Mouse (Mus musculus): Measurements from ENCODE around the gene Gldn. TPM values are rescaled to one million over a fixed set of nuclear protein-coding genes. Genes with fewer than 3 reads are reported as not detected.

The Gldn gene
- total RNA-seq (2021): under 1 TPM; 0.57 to 0.62 TPM

- DNase-seq (ENCODE audit: extremely low spot score in 1 of 2, low spot score in 2 of 2): peak in 1 of 2 experiments; percentile 32
- intact Hi-C loops (cut with DNase I): no loop called here
Observed at GRCm38 (mm10) chr9:54286331-54286987, at the start of gene Gldn. Gene Gldn, plus strand, starts transcription at chr9:54286486.

DNA sequence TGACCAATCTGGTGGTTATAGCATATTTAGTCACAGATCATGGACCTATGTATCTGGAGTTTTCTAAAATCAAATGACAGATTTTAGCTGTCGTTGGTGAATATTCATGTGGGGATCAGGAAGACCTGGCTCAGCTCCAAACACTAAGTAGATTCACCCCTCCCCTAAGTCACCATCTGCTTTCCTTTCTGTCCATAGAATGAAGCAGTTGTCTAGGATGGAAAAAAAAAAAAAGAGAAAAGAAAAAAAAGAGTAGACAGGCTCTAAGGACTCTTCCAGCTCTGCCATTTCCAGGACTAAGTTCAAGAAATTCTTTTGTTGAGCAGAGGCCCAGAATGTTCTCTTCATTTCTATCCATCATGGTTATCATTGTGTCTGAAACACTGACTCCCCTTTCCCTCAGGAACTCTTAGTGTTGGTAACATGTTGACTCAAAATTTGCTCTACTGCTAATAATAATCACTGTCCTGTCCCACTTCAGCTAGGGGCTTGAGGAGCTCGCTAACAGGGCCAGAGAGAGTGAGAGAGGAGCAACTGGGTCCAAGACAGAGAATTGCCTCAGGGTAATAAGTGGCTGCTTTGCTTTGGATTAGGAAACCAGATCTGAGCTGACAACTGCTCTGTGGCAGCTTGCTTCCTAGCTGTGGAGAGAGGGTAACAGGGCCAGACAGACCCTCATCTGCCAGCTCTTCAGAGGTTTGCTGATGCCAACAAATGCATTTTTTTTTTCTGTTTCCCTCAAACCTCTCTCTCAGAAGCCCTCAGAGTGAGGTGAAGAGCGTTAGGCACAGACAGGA lies 41.2 kb upstream of the Gldn start:
- intact Hi-C loops (cut with DNase I): no loop called here
- peak in 1 of 2 experiments; percentile 5 for DNase-seq (ENCODE audit: extremely low spot score in 1 of 2, low spot score in 2 of 2)

- intact Hi-C loops (cut with DNase I): no loop called here
- no peak for DNase-seq (ENCODE audit: extremely low spot score in 1 of 2, low spot score in 2 of 2)
Observed at GRCm38 (mm10) chr9:54264754-54265153, 21.5 kb upstream of the Gldn start.

DNA sequence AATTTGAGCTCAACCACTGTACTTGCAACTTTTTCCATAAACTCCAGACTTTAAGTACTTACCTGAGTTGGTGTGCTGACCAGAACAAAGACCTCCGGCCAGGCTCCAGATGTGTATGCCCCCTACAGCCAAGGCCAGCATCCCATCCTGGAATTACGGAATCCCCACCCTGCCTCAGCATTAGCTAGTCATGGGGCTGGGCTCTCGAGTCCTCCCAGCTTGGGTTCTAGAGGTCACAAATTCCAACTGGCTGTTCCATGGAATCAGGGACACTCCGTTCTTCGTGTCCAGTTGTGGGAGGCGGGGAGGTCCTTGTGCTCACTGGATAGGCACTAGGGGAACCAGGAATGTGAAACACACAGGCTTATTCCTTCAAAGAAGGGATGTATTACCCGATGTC lies 18.3 kb upstream of the Gldn start, which contains the start of gene Cyp19a1:
Gene Cyp19a1 (minus strand): TSS at position 101 of the 400 bp plus-strand sequence.
- intact Hi-C loops (cut with DNase I): no loop called here

GRCm38 (mm10) chr9:54269987-54270386 lies 16.3 kb upstream of the Gldn start:
- intact Hi-C loops (cut with DNase I): no loop called here
- DNase-seq (ENCODE audit: extremely low spot score in 1 of 2, low spot score in 2 of 2): no peak

More for the DNA sequence above, 18.3 kb upstream of the Gldn start, which contains the start of gene Cyp19a1:
- DNase-seq (ENCODE audit: extremely low spot score in 1 of 2, low spot score in 2 of 2): no peak

DNA sequence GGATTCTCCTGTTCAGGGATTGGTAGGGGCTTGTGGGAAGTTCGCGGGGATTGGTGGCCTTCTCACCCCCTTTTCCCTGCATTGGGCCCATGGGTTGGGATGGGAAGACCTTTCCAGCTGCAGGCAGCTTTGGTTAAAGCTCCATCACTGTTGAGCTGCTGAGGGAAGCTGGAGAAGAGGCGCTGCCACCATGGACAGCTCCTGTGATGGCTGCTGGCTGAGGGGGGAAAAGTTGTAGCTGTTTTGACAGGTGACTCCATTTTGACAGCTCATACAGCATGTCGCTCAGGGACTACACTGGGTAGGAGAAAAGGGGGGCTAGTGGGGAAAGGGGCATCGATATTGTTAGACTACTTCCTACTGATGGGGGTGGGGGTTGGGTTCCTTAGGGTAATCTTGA lies 15.4 kb upstream of the Gldn start:
- no peak for DNase-seq (ENCODE audit: extremely low spot score in 1 of 2, low spot score in 2 of 2)
- intact Hi-C loops (cut with DNase I): no loop called here

DNA sequence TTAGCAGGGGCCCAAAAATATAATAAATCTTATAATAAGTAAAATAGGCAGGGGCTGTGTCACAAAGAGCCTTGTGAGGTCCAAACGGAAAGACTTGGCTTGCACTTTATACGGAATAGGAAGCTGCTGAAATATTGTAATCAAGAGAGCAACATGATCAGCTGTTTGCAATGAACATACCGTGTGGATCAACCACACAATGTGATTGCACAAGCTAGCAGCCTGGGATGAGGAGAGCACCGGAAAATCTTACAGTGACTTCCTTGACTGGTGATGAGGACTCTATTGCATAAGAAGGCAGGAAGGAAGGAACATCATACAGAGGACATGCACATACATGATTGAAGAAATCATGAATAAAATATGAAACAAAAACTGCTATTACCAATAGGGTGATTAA lies 11.0 kb upstream of the Gldn start:
- intact Hi-C loops (cut with DNase I): no loop called here
- DNase-seq (ENCODE audit: extremely low spot score in 1 of 2, low spot score in 2 of 2): no peak

DNA sequence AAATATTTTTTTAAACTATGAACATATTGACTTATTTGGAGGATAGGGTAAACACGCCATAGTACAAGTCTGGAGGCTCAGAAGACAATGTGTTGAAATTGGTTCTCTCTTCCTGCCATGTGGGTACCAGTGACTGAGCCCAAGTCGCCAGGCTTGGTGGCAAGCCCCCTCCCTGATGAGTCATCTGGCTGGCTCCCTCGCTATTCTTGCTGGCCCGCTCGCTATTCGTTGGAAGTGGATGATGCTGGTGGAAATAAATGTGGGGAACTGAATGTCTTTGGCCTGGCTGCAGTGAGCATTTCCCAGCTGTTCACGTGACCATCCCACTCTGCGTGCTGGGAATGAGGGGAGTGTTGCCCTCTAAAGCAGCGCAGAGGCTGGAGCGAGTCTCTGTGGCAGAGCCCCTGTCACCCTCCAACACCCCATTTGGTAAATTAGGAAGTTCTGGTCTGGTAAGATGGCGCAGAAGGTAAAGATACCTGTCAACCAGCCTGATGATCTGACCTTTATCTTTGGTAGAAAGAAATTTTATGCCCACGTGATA lies 7.2 kb upstream of the Gldn start:
- intact Hi-C loops (cut with DNase I): no loop called here
- DNase-seq (ENCODE audit: extremely low spot score in 1 of 2, low spot score in 2 of 2): no peak

DNA sequence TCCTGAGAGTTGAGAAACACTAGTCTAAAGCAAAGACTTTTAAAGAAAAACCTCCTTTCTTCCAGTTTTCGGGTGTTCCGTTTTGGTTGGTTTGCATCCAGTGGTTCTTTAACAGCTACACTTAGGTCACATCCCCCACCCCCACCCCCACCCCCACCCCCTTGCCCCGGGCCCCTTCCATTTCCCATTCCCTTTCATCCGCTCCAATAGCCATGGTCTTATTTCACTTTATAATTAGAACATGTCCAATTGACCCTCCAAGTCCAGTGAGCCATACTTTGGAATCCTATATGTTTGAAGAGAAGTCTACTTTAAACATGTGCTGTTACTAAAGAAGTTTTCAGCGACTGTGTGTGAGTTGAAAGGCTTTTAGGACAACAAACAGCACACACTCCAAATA lies 1.5 kb downstream of the Gldn start:
- DNase-seq (ENCODE audit: extremely low spot score in 1 of 2, low spot score in 2 of 2): no peak
- intact Hi-C loops (cut with DNase I): no loop called here

DNA sequence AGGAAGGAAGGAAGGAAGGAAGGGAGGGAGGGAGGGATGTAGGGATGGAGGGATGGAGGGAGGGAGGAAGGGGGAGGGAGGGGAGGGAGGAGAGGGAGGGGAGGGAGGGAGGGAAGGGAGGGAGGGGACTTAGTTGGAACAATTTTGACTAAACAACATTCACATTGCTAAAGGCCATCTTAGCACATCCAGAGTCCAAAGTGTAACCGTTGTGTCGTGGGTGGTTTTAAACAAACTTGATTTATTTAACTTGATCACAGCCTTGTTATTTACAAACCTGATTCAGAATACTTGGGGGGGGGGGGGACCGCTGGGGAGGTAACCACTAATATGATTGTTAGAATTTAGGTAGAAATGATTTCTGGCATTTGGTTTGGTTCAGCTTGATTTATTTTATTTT lies 13.1 kb downstream of the Gldn start:
- intact Hi-C loops (cut with DNase I): no loop called here
- DNase-seq (ENCODE audit: extremely low spot score in 1 of 2, low spot score in 2 of 2): no peak

DNA sequence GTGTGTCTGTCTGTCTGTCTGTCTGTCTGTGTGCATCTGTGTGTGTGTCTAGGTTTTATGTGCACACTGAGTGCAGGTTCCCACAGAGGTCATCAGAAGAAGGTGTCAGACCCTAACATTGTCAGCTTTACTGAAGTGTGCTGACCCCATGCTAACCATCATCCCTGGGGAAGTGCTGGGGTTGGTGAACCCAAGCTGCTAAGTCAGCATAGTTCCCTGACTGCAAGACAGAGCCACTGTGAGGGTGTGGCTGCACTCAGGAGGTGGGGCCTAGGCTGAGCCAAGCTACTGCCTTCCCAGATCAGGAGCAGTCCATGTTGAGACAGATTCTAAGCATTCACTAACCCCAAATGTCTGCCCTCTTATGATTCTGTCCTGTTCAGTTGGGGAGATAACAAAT lies 13.5 kb downstream of the Gldn start:
- intact Hi-C loops (cut with DNase I): no loop called here
- DNase-seq (ENCODE audit: extremely low spot score in 1 of 2, low spot score in 2 of 2): no peak

GRCm38 (mm10) chr9:54301255-54301654 lies 15.0 kb downstream of the Gldn start:
- DNase-seq (ENCODE audit: extremely low spot score in 1 of 2, low spot score in 2 of 2): no peak
- intact Hi-C loops (cut with DNase I): no loop called here

- DNase-seq (ENCODE audit: extremely low spot score in 1 of 2, low spot score in 2 of 2): no peak
Observed at GRCm38 (mm10) chr9:54308209-54308608, 21.9 kb downstream of the Gldn start.

DNA sequence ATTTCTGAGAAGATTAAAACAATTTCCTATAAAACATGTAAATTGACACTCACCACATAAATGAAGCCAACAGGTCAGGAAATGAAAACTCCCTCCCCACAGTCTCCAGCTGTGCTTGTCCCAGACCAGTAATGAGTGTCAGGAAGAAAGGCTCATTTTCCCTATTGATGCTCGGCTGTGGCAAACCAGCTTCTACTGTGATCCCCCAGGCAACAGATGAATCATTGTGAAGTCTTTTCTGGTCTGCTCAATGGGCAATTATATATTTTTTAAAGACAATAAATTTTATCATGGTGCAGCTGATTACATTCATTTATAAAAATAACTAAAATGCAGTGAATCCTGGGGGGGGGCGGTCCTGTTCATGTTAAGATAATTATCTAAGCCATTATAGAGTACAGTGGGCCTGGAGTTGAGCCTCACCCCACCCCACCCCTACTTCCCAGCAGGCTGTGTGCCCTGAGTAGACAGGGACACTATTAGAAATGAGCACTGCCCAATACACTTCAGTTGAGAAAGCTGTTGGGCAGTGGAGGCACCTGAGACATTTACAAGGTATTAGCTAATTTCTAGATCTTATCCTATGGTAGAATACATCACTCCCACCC lies 22.6 kb downstream of the Gldn start:
- DNase-seq (ENCODE audit: extremely low spot score in 1 of 2, low spot score in 2 of 2): no peak
- intact Hi-C loops (cut with DNase I): no loop called here

More at GRCm38 (mm10) chr9:54308209-54308608, 21.9 kb downstream of the Gldn start:
- intact Hi-C loops (cut with DNase I): no loop called here

- intact Hi-C loops (cut with DNase I): no loop called here
- DNase-seq (ENCODE audit: extremely low spot score in 1 of 2, low spot score in 2 of 2): no peak
Observed at GRCm38 (mm10) chr9:54316363-54316762, 30.1 kb downstream of the Gldn start.

GRCm38 (mm10) chr9:54323456-54323855 lies 37.2 kb downstream of the Gldn start:
- no peak for DNase-seq (ENCODE audit: extremely low spot score in 1 of 2, low spot score in 2 of 2)
- intact Hi-C loops (cut with DNase I): loop anchor here (5.0 kb wide), 1 partner anchor 141 kb away; no protein-coding TSS in a partner anchor

GRCm38 (mm10) chr9:54329201-54329600 lies 42.9 kb downstream of the Gldn start:
- intact Hi-C loops (cut with DNase I): no loop called here
- DNase-seq (ENCODE audit: extremely low spot score in 1 of 2, low spot score in 2 of 2): no peak

DNA sequence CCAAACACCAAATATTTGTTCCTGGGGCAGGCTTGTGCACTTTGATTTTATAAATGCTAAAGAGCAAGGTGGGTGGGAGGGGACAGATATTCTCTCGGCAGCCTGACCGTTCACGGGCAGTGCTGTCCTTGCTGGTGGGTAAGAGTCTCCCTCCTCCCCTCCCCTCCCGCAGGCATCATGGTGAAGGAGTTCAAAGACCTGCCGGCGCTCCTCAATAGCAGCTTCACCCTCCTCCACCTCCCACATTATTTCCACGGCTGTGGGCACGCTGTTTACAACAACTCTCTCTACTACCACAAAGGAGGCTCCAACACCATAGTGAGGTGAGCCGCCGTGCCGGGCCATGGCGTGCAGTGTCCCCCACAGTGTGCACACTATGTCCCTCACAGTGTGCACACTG lies 49.3 kb downstream of the Gldn start:
- intact Hi-C loops (cut with DNase I): loop anchor here (5.0 to 10.0 kb wide), 2 partner anchors 168 to 341 kb away; no protein-coding TSS in a partner anchor
- DNase-seq (ENCODE audit: extremely low spot score in 1 of 2, low spot score in 2 of 2): no peak

DNA sequence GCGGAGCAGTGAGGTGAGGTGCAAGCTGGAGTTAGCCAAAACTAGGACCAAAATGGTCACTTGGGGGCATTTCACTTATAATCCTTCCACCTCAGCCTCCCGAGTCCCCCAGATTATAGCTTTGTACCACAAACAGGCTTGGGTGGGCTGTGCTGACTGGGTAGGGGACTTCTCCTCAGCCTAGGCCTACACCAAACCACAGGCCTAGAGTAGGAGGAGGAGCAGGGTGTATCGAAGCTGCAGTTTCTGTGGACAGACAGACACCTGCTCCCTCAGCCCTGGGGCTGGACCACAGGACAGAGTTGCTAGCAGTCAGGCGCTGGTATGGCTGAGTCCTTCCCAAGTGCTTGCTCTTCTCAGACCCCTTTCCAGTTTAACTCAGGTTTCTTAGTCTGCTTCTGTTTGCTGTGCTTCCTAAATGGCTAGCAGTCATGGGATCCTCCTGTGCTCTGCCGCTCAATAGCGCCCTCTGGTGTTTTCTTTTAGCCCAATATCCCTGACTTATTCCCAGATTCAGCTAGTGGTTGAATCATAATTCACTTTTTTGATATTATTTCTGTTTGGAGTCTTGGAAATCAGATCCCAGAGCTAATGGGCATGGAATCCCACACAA lies 50.4 kb downstream of the Gldn start:
- peak; percentile 56 to 67 for DNase-seq (ENCODE audit: extremely low spot score in 1 of 2, low spot score in 2 of 2)
- intact Hi-C loops (cut with DNase I): loop anchor here (2.0 to 10.0 kb wide), 3 partner anchors 156 to 342 kb away; no protein-coding TSS in a partner anchor

All from left cerebral cortex, postnatal 10 days (tissue).